8 mouse cellular contexts compared by ENCODE assay signal in the genomic region with DNA sequence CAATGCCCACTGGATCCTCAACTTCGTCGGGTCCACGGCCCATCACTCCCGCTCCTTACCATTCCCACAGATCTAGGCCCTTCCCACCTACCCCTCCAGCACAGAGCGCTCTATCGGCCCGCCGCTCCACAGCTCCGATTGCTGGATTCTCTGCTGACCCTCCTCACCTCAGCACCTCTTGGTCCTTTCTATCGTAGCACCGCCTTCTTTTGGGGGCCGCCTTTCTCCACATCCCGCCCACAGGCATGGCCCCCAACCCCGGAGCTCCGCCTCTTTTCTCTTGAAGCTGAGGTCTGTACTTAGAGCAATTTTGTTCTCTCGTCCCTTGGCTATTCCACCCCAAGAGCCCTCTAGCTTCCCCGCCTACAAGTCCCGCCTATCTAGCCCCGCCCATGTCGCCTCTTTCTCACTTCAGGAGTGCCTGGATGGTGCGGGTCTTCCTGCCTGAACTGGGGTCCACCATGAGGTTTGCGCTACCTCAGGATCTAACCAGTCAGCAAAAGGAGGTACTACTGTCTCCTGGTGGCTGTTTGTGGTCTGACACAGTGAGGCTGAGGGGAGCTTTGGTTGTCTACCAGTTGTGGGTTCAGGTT. TPM values are rescaled to one million over a fixed set of nuclear protein-coding genes. Genes with fewer than 3 reads are reported as not detected.
DNase-seq lines count a peak whose midpoint lies in the region; ATAC-seq lines count a peak whose summit lies in the region.

A gene (minus strand): TSS at position 155 of the 593 bp plus-strand sequence.

- DNase-seq in adrenal gland, postnatal 14 days, result peak; percentile 81
- DNase-seq in embryonic facial prominence, embryonic 14.5 days (ENCODE audit: low spot score), result peak; percentile 72
- DNase-seq in kidney, postnatal 14 days, result peak; percentile 73
- DNase-seq in liver, embryonic 13.5 days, result peak; percentile 46
- peak; percentile 48 for DNase-seq in neural tube, embryonic 10.5 days (ENCODE audit: extremely low spot score, low spot score)
- peak; percentile 56 to 67 for DNase-seq in thymus, adult 18-20 months

- H3K9ac ChIP-seq in embryonic facial prominence, embryonic 14.5 days (ENCODE audit: low read depth, low read length), result peak within 1 kb of the TSS; percentile 79
- H3K9ac ChIP-seq in heart, embryonic 15.5 days, result peak within 1 kb of the TSS; percentile 64
- H3K9ac ChIP-seq in liver, embryonic 13.5 days, result peak within 1 kb of the TSS; percentile 54; the same call in 1 of the 2 replicates

- H3K4me3 ChIP-seq in embryonic facial prominence, embryonic 14.5 days (ENCODE audit: low read depth, low read length), result peak within 1 kb of the TSS; percentile 78
- peak within 1 kb of the TSS; percentile 88 for H3K4me3 ChIP-seq in heart, embryonic 15.5 days
- H3K4me3 ChIP-seq in liver, embryonic 13.5 days (replicated peaks), result peak within 1 kb of the TSS; percentile 68

- no peaks in the 10 kb centered on the region for H3K9me3 ChIP-seq in embryonic facial prominence, embryonic 14.5 days (ENCODE audit: control insufficient read depth, low read length)
- no peaks in the 10 kb centered on the region for H3K9me3 ChIP-seq in heart, embryonic 15.5 days (replicated peaks)
- H3K9me3 ChIP-seq in liver, embryonic 13.5 days (replicated peaks), result no peaks in the 10 kb centered on the region

- peaks cover 20% of the 10 kb centered on the region for H3K27me3 ChIP-seq in embryonic facial prominence, embryonic 14.5 days (replicated peaks; ENCODE audit: control insufficient read depth, insufficient read depth, low read length)
- H3K27me3 ChIP-seq in heart, embryonic 15.5 days, result peaks cover 14% of the 10 kb centered on the region; the same call in 1 of the 2 replicates
- H3K27me3 ChIP-seq in liver, embryonic 13.5 days, result peaks cover 43% of the 10 kb centered on the region

- peaks cover 7% of the 10 kb centered on the region; the same call in 1 of the 2 replicates for H3K4me1 ChIP-seq in embryonic facial prominence, embryonic 14.5 days (ENCODE audit: control insufficient read depth, insufficient read depth, low read length)
- H3K4me1 ChIP-seq in heart, embryonic 15.5 days (replicated peaks), result peaks cover 21% of the 10 kb centered on the region
- H3K4me1 ChIP-seq in liver, embryonic 13.5 days (replicated peaks), result peaks cover 28% of the 10 kb centered on the region

- peak within 1 kb of the TSS; percentile 99 for H3K4me2 ChIP-seq in embryonic facial prominence, embryonic 14.5 days (ENCODE audit: low read depth, low read length)
- H3K4me2 ChIP-seq in heart, embryonic 15.5 days, result peak within 1 kb of the TSS; percentile 97
- H3K4me2 ChIP-seq in liver, embryonic 13.5 days, result peak within 1 kb of the TSS; percentile 94

- no peaks in the 10 kb centered on the region for H3K36me3 ChIP-seq in embryonic facial prominence, embryonic 14.5 days (ENCODE audit: control insufficient read depth, insufficient read depth, low read length)
- H3K36me3 ChIP-seq in heart, embryonic 15.5 days, result no peaks in the 10 kb centered on the region
- no peaks in the 10 kb centered on the region for H3K36me3 ChIP-seq in liver, embryonic 13.5 days

- under 1% methylated on average over 22 of the region's 22 CpGs for WGBS in embryonic facial prominence, embryonic 14.5 days
- 1% methylated on average over 22 of the region's 22 CpGs for WGBS in heart, embryonic 15.5 days
- under 1% methylated on average over 22 of the region's 22 CpGs for WGBS in liver, embryonic 13.5 days (ENCODE audit: insufficient replicate concordance)

- peak; percentile 50 for ATAC-seq in CD4-positive, CD25-positive, alpha-beta regulatory T cell, adult 4 months
- peak; percentile 4 for ATAC-seq in embryonic facial prominence, embryonic 14.5 days (ENCODE audit: low read depth)
- peak; percentile 0; the same call in 1 of the 2 replicates for ATAC-seq in heart, embryonic 15.5 days (replicated peaks; ENCODE audit: insufficient number of reproducible peaks, insufficient read depth, low FRiP score, low read depth)
- ATAC-seq in liver, embryonic 13.5 days (ENCODE audit: low read depth), result no peak; the same call in 1 of the 2 replicates

- H3K27ac ChIP-seq in embryonic facial prominence, embryonic 14.5 days (replicated peaks; ENCODE audit: low read depth, low read length), result peak within 1 kb of the TSS; percentile 50
- H3K27ac ChIP-seq in heart, embryonic 15.5 days, result peak within 1 kb of the TSS; percentile 83
- no peak within 1 kb of the TSS; the same call in 1 of the 2 replicates for H3K27ac ChIP-seq in liver, embryonic 13.5 days

RNA-seq across cellular contexts. Expression of the gene that starts here (rescaled TPM):
- polyA plus RNA-seq in CD4-positive, CD25-positive, alpha-beta regulatory T cell, adult 4 months (2017; shearing (Covaris generic)), result under 1 TPM in 1 of 2 experiments, not detected in 1; 0.30 TPM
- 15.1 and 20.9 TPM in 2 replicates for total RNA-seq in adrenal gland, postnatal 14 days (2021)
- 12.4 and 14.1 TPM in 2 replicates for polyA plus RNA-seq in embryonic facial prominence, embryonic 14.5 days (2014; fragmentation: Nextera tagmentation; extraction: Ambion mirVana)
- polyA plus RNA-seq in heart, embryonic 15.5 days (2015; fragmentation: Nextera tagmentation; extraction: Ambion mirVana), result 6.9 and 11.4 TPM in 2 replicates
- polyA plus RNA-seq in liver, embryonic 13.5 days (2015; fragmentation: Nextera tagmentation; extraction: Ambion mirVana), result 1.2 and 1.4 TPM in 2 replicates

Comparison
In these comparisons a context has a peak if more than half of its experiments do, and no peak if none do; other contexts are left out.
1. Peak in ATAC-seq in CD4-positive, CD25-positive, alpha-beta regulatory T cell, adult 4 months; RNA of the gene not detected or under 1 TPM.